Mouse (Mus musculus): ENCODE data around the gene Pdcd6. TPM values are rescaled to one million over a fixed set of nuclear protein-coding genes. Genes with fewer than 3 reads are reported as not detected.

The Pdcd6 gene
- polyA plus RNA-seq, 1 experiment, result 43.3 TPM

DNA sequence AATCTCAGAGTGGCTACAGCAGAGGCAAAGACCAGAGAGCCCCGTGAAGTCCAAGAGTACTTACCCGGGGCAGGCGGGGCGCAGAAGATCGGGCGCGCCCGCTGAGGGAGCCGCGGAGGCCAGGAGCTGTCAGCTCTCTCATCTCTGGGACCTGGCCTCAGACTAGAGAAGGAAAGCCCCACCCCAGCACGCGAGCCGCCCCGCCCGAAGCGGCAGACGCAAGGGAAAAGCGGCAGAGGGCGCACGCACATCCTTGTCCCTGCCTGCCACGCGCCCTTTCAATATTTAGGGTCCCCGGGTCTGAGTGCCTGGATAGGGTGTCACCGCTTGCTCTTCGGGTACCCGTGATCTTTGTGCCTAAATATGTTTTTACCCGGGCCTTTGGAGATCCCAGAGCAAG is 25.2 kb downstream of the Pdcd6 start, which contains the start of gene Ahrr:
Gene Ahrr (minus strand): TSS at position 165 of the 400 bp plus-strand sequence.
- Histone ChIP-seq H3K27me3 (ENCODE audit: control insufficient read depth, insufficient read depth, low read length) (no peaks in the 10 kb centered on the region), H3K36me3 (ENCODE audit: control insufficient read depth, insufficient read depth, low read length) (no peaks in the 10 kb centered on the region), H3K27ac (ENCODE audit: insufficient read depth, low read length) (no peak within 1 kb of the TSS), H3K4me1 (ENCODE audit: control insufficient read depth, insufficient read depth, insufficient read length) (no peaks in the 10 kb centered on the region), H3K4me3 (ENCODE audit: extremely low read depth, insufficient read depth, insufficient read length) (no peak within 1 kb of the TSS)
- no peak for TF ChIP-seq CTCF (IDR thresholded peaks at IDR 0.05; ENCODE audit: extremely low read depth, insufficient read depth, insufficient read length, insufficient replicate concordance)
- TF ChIP-seq POLR2A (IDR thresholded peaks at IDR 0.05; ENCODE audit: low read depth, low read length), result no peak
- 3% methylated on average over 27 of the region's 27 CpGs for WGBS
- no peak for DNase-seq (ENCODE audit: low read depth in 1 of 2, low spot score in 2 of 2)

DNA sequence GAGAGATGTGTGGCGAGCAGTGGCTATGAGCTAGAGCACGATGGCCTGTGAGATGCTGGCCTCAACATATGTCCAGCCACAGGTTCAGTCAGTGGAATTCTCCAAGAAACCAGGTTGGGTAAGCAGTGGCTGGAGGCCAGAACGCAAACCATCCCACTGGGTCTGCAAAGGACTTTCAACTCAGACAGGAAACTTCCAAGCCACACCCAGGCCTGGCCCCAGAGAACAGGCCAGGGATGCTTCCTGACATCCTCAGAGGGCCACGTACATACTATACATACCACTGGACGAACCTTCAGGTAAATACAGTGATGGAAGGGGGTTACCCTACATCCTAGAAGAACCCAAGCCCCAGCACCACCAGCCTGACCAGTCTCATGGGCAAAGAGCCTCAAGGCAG is 27.7 kb downstream of the Pdcd6 start:
- Histone ChIP-seq H3K27me3 (ENCODE audit: control insufficient read depth, insufficient read depth, low read length) (no peaks in the 10 kb centered on the region; the same call in 1 of the 2 replicates), H3K27ac (ENCODE audit: insufficient read depth, low read length) (no peak overlapping the region)
- no peak for DNase-seq (ENCODE audit: low read depth in 1 of 2, low spot score in 2 of 2)

DNA sequence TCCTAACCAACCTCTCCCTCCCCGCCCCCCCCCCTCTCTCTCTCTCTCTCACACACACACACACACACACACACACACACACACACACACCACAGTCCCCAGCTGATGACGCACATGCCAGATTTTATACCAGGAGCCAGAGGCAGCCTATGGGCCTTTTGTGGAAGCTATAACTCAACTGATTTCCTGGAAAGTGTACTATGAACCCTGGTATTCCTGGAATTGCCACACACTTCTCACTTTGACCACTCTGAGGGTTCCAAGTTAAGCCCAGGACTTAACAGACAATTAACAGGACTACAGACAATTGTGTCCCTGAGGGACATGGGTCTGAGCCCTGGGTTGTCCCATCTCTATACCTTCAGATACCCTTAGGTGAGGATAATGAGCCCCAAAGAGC is 35.1 kb downstream of the Pdcd6 start:
- Histone ChIP-seq H3K27me3 (ENCODE audit: control insufficient read depth, insufficient read depth, low read length) (no peaks in the 10 kb centered on the region; the same call in 1 of the 2 replicates), H3K4me3 (ENCODE audit: extremely low read depth, insufficient read depth, insufficient read length) (no peak overlapping the region), H3K4me1 (ENCODE audit: control insufficient read depth, insufficient read depth, insufficient read length) (no peaks in the 10 kb centered on the region), H3K27ac (ENCODE audit: insufficient read depth, low read length) (no peak overlapping the region), H3K36me3 (ENCODE audit: control insufficient read depth, insufficient read depth, low read length) (no peaks in the 10 kb centered on the region)
- DNase-seq (ENCODE audit: low read depth in 1 of 2, low spot score in 2 of 2), result no peak
- TF ChIP-seq POLR2A (IDR thresholded peaks at IDR 0.05; ENCODE audit: low read depth, low read length) (no peak), CTCF (IDR thresholded peaks at IDR 0.05; ENCODE audit: extremely low read depth, insufficient read depth, insufficient read length, insufficient replicate concordance) (no peak)
- WGBS, result 67% methylated on average over 1 of the region's 2 CpGs

More for the DNA sequence above, 27.7 kb downstream of the Pdcd6 start:
- Histone ChIP-seq H3K4me3 (ENCODE audit: extremely low read depth, insufficient read depth, insufficient read length) (no peak overlapping the region), H3K4me1 (ENCODE audit: control insufficient read depth, insufficient read depth, insufficient read length) (no peaks in the 10 kb centered on the region), H3K36me3 (ENCODE audit: control insufficient read depth, insufficient read depth, low read length) (no peaks in the 10 kb centered on the region)
- 86% methylated on average over 5 of the region's 5 CpGs for WGBS
- TF ChIP-seq POLR2A (IDR thresholded peaks at IDR 0.05; ENCODE audit: low read depth, low read length) (no peak), CTCF (IDR thresholded peaks at IDR 0.05; ENCODE audit: extremely low read depth, insufficient read depth, insufficient read length, insufficient replicate concordance) (no peak)

DNA sequence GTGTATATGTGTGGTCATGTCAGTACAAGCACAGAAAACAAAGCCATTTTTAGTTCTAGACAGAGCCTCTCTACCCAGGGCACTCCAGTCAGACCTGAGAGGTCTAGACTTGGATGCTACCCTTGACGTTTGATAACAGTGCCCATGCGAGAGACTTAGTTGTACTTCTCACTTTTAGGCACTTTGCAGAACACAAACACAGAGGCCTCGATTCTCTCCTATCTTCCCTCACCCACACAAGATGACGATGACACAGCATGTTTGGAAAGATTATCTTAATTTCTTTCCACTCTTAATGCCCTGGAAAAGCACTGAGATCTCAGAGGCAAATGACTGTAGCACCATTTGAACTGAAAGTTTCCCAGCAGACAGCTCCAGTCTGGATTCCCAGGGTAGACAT is 41.7 kb downstream of the Pdcd6 start:
- H3K36me3 ChIP-seq (ENCODE audit: control insufficient read depth, insufficient read depth, low read length), result no peaks in the 10 kb centered on the region
- no peaks in the 10 kb centered on the region for H3K27me3 ChIP-seq (ENCODE audit: control insufficient read depth, insufficient read depth, low read length)
- DNase-seq (ENCODE audit: low read depth in 1 of 2, low spot score in 2 of 2), result no peak
- no peak overlapping the region for H3K27ac ChIP-seq (ENCODE audit: insufficient read depth, low read length)
- 56% methylated on average over 4 of the region's 4 CpGs for WGBS
- no peaks in the 10 kb centered on the region for H3K4me1 ChIP-seq (ENCODE audit: control insufficient read depth, insufficient read depth, insufficient read length)
- H3K4me3 ChIP-seq (ENCODE audit: extremely low read depth, insufficient read depth, insufficient read length), result no peak overlapping the region
- TF ChIP-seq CTCF (IDR thresholded peaks at IDR 0.05; ENCODE audit: extremely low read depth, insufficient read depth, insufficient read length, insufficient replicate concordance), result no peak
- TF ChIP-seq POLR2A (IDR thresholded peaks at IDR 0.05; ENCODE audit: low read depth, low read length), result no peak

DNA sequence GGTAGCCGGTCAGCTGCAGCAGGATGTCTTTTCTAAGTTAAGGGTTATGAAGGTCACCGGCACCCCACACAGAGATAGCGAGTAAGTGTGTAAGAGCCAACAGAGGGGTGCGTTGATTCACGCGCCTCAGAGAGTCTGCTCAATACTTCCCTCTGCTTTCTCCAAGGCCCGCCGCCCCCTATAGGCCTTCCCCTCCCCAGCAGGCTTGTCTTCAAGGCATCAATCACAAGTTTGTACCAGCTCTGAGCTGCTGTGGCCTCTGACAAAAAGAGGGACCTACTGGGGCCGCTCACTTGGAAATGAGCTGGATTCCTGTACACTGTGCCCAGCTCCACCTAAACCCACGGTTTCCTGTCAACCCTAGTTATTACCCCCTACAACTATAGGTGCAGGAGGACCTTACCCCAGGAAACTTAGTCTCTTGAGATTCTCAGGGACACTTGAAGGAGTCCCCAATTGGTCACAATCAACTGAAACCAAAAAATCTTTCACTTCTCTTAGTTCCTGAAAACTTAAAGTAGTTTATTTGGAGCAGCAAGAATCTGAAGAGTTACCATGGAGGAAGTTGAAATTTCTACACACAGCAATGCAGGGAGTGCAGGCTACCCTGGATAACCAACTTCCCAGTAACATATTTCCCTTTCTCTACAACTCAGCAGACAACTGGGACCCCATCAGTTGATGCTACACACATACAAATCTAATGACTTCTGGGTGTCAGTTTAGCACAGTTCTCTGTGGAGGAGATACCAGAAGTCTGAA is 57.0 kb downstream of the Pdcd6 start:
- Histone ChIP-seq H3K4me1 (ENCODE audit: control insufficient read depth, insufficient read depth, insufficient read length) (peaks cover 5% of the 10 kb centered on the region; the same call in 1 of the 2 replicates), H3K27me3 (ENCODE audit: control insufficient read depth, insufficient read depth, low read length) (no peaks in the 10 kb centered on the region), H3K27ac (ENCODE audit: insufficient read depth, low read length) (peak overlapping the region; percentile 7), H3K36me3 (ENCODE audit: control insufficient read depth, insufficient read depth, low read length) (no peaks in the 10 kb centered on the region), H3K4me3 (ENCODE audit: extremely low read depth, insufficient read depth, insufficient read length) (peak overlapping the region; percentile 39; the same call in 1 of the 2 replicates)
- DNase-seq (ENCODE audit: low read depth in 1 of 2, low spot score in 2 of 2), result peak; percentile 5 to 42
- WGBS, result 2% methylated on average over 10 of the region's 10 CpGs
- TF ChIP-seq CTCF (IDR thresholded peaks at IDR 0.05; ENCODE audit: extremely low read depth, insufficient read depth, insufficient read length, insufficient replicate concordance) (no peak), POLR2A (IDR thresholded peaks at IDR 0.05; ENCODE audit: low read depth, low read length) (no peak)

DNA sequence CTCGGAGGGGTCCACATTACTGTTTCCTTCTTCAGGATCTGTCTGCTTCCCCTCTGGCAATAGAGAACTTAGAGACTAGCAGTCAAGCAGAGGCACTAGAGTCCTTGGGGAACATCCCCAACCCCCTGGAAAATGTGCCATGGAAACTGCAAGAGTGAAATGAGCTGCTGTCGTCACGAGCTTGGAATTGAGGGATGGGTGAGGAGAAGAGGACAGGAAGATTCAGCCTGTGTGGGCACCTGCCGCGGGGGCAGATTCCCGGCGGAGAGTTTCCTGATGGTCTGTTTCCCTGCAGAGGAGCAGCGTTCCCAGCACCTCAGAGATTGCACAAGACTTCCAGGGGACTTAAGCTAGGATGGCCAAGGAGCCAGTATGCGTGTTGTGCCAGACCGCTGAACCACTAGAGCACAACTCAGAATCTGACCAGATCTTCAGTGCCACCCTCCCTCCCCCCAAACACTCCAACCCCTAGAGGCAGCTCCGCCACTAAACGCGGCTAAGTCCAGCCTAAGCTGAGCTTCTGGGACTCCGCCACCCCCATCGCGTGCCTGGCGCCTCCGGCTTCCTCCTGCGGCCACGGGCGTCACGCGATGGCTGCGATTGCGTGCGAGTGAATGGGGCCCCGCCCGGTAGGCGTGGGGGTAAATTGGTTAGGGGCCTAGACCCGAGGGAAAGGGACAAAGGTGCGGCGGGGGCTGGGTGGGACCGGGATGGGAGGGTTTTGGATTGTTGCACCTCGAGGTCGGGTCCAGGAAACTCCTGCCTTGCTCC is 57.7 kb downstream of the Pdcd6 start:
- Histone ChIP-seq H3K4me1 (ENCODE audit: control insufficient read depth, insufficient read depth, insufficient read length) (peaks cover 5% of the 10 kb centered on the region; the same call in 1 of the 2 replicates), H3K36me3 (ENCODE audit: control insufficient read depth, insufficient read depth, low read length) (no peaks in the 10 kb centered on the region), H3K27me3 (ENCODE audit: control insufficient read depth, insufficient read depth, low read length) (no peaks in the 10 kb centered on the region), H3K4me3 (ENCODE audit: extremely low read depth, insufficient read depth, insufficient read length) (peak overlapping the region; percentile 39; the same call in 1 of the 2 replicates), H3K27ac (ENCODE audit: insufficient read depth, low read length) (peak overlapping the region; percentile 9)
- no peak for TF ChIP-seq POLR2A (IDR thresholded peaks at IDR 0.05; ENCODE audit: low read depth, low read length)
- no peak for TF ChIP-seq CTCF (IDR thresholded peaks at IDR 0.05; ENCODE audit: extremely low read depth, insufficient read depth, insufficient read length, insufficient replicate concordance)
- 10% methylated on average over 35 of the region's 35 CpGs for WGBS
- DNase-seq (ENCODE audit: low read depth in 1 of 2, low spot score in 2 of 2), result peak in 1 of 2 experiments; percentile 40

Other genes with a start within 250 kb of the Pdcd6 start
- 0.01 TPM in 1 of 2 replicates, not detected in the other for gene Slc9a3, start 196.1 kb downstream of the Pdcd6 start, polyA plus RNA-seq (2012; rRNA removed)
- gene Exoc3, start 108.8 kb downstream of the Pdcd6 start, polyA plus RNA-seq (2012; rRNA removed), result 21.0 and 21.6 TPM in 2 replicates
- 0.41 and 1.0 TPM in 2 replicates for gene Ahrr, start 25.2 kb downstream of the Pdcd6 start, polyA plus RNA-seq (2012; rRNA removed)
- 49.8 and 69.0 TPM in 2 replicates for gene Sdha, start 32.7 kb upstream of the Pdcd6 start, polyA plus RNA-seq (2012; rRNA removed)
- gene Ccdc127, start 32.7 kb upstream of the Pdcd6 start, polyA plus RNA-seq (2012; rRNA removed), result 0.97 and 1.2 TPM in 2 replicates
- 0.07 TPM in 1 of 2 replicates, not detected in the other for gene Lrrc14b, start 46.4 kb upstream of the Pdcd6 start, polyA plus RNA-seq (2012; rRNA removed)
- 0.06 and 0.08 TPM in 2 replicates for gene Zfp72, start 73.3 kb upstream of the Pdcd6 start, polyA plus RNA-seq (2012; rRNA removed)
- 30.7 and 40.0 TPM in 2 replicates for gene Ftl1-ps1, start 82.1 kb upstream of the Pdcd6 start, polyA plus RNA-seq (2012; rRNA removed)
- 0.40 and 0.55 TPM in 2 replicates for gene Zfp825, start 176.4 kb upstream of the Pdcd6 start, polyA plus RNA-seq (2012; rRNA removed)